Mouse (Mus musculus): ENCODE measurements around the gene Sys1.

Gene Sys1

GRCm38 (mm10) chr2:164433278-164433895, 23.4 kb upstream of the Sys1 start:
- no peak for DNase-seq (ENCODE audit: extremely low read depth, low read depth, low spot score)

- no peak for DNase-seq (ENCODE audit: extremely low read depth, low read depth, low spot score)
Observed at GRCm38 (mm10) chr2:164434681-164435080, 22.1 kb upstream of the Sys1 start.

GRCm38 (mm10) chr2:164435216-164436090, 21.3 kb upstream of the Sys1 start:
- DNase-seq (ENCODE audit: extremely low read depth, low read depth, low spot score), result no peak

- no peak for DNase-seq (ENCODE audit: extremely low read depth, low read depth, low spot score)
Observed at GRCm38 (mm10) chr2:164436215-164436913, 20.4 kb upstream of the Sys1 start.

- no peak for DNase-seq (ENCODE audit: extremely low read depth, low read depth, low spot score)
Observed at GRCm38 (mm10) chr2:164436961-164437360, 19.8 kb upstream of the Sys1 start.

GRCm38 (mm10) chr2:164437710-164438109, 19.1 kb upstream of the Sys1 start:
- no peak for DNase-seq (ENCODE audit: extremely low read depth, low read depth, low spot score)

- DNase-seq (ENCODE audit: extremely low read depth, low read depth, low spot score), result no peak
Observed at GRCm38 (mm10) chr2:164438257-164438656, 18.5 kb upstream of the Sys1 start.

GRCm38 (mm10) chr2:164439001-164439421, 17.8 kb upstream of the Sys1 start:
- DNase-seq (ENCODE audit: extremely low read depth, low read depth, low spot score), result no peak

- no peak for DNase-seq (ENCODE audit: extremely low read depth, low read depth, low spot score)
Observed at GRCm38 (mm10) chr2:164440314-164440713, 16.4 kb upstream of the Sys1 start.

GRCm38 (mm10) chr2:164441155-164441554, 15.6 kb upstream of the Sys1 start:
- DNase-seq (ENCODE audit: extremely low read depth, low read depth, low spot score), result no peak

- no peak for DNase-seq (ENCODE audit: extremely low read depth, low read depth, low spot score)
Observed at GRCm38 (mm10) chr2:164441731-164442130, 15.0 kb upstream of the Sys1 start.

- DNase-seq (ENCODE audit: extremely low read depth, low read depth, low spot score), result no peak
Observed at GRCm38 (mm10) chr2:164442315-164443050, 14.3 kb upstream of the Sys1 start.

- no peak for DNase-seq (ENCODE audit: extremely low read depth, low read depth, low spot score)
Observed at GRCm38 (mm10) chr2:164443051-164443437, 13.7 kb upstream of the Sys1 start.

GRCm38 (mm10) chr2:164443460-164444000, 13.2 kb upstream of the Sys1 start, which contains the start of gene Sdc4:
Gene Sdc4 (minus strand): TSS chr2:164443887.
- no peak for DNase-seq (ENCODE audit: extremely low read depth, low read depth, low spot score)

- no peak for DNase-seq (ENCODE audit: extremely low read depth, low read depth, low spot score)
Observed at GRCm38 (mm10) chr2:164444701-164445100, 12.1 kb upstream of the Sys1 start.

- no peak for DNase-seq (ENCODE audit: extremely low read depth, low read depth, low spot score)
Observed at GRCm38 (mm10) chr2:164445399-164446085, 11.2 kb upstream of the Sys1 start.

- DNase-seq (ENCODE audit: extremely low read depth, low read depth, low spot score), result no peak
Observed at GRCm38 (mm10) chr2:164446086-164446469, 10.7 kb upstream of the Sys1 start.

GRCm38 (mm10) chr2:164448140-164448539, 8.6 kb upstream of the Sys1 start:
- DNase-seq (ENCODE audit: extremely low read depth, low read depth, low spot score), result no peak

GRCm38 (mm10) chr2:164448921-164449320, 7.8 kb upstream of the Sys1 start:
- DNase-seq (ENCODE audit: extremely low read depth, low read depth, low spot score), result no peak

Measured in fat pad, adult 2 months (tissue).